In the genomic region with DNA sequence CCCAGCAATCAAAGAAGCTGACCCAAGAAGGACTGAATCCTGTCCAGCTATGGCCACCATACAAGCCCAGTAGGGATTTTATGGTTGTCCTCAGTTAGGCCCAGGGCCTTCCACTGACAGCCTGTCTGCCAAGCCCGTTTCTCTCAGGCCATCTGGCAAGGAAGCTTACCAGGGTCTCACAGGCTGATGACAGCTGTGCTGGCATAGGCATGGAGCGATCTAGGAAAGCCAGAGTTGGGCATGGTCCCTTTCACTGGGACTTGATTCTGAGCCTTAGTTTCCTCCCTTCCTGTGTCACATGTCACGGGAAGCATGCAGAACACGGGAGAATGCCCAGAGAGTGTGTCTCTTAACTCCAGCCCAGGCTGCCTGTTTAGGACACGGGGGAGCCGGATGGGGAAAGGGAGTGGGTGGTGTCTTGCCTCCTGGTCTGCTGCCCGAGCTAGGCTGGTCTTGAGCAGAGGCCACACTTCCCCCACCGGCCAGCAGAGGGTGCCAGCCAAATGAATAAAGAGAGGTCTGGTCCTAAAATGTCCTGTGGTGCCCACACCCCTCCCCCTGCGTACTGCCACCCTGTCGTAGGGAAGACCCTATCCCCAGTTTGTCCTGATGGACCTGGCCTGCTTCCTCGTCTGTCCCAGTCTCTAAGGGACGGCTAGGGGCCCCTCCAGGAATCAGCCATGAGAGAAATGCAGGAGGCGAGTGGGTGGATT, we compare ENCODE assay signal across 8 mouse cellular contexts. TPM values are rescaled to one million over a fixed set of nuclear protein-coding genes. Genes with fewer than 3 reads are reported as not detected.
DNase-seq lines count a peak whose midpoint lies in the region.

No protein-coding gene starts in this region.

- H3K27ac ChIP-seq in hindbrain, embryonic 10.5 days: no peak overlapping the region

- H3K4me3 ChIP-seq in hindbrain, embryonic 10.5 days: no peak overlapping the region

- WGBS in hindbrain, embryonic 10.5 days: 37% methylated on average over 13 of the region's 13 CpGs

- H3K4me1 ChIP-seq in hindbrain, embryonic 10.5 days (replicated peaks): peaks cover 77% of the 10 kb centered on the region

- H3K36me3 ChIP-seq in hindbrain, embryonic 10.5 days: peaks cover 55% of the 10 kb centered on the region

- no peaks in the 10 kb centered on the region for H3K27me3 ChIP-seq in hindbrain, embryonic 10.5 days (ENCODE audit: insufficient read depth, poor library complexity, severe bottlenecking)

- DNase-seq in Muller cell, postnatal 12 days (ENCODE audit: inconsistent ontology term): peak; percentile 93
- peak; percentile 34 for DNase-seq in c-Kit-positive CD71-positive TER-119-positive erythroid progenitor cells, embryonic 14.5 days (ENCODE audit: low spot score)
- peak; percentile 57 for DNase-seq in forelimb bud, embryonic 11.5 days (ENCODE audit: low read depth, low spot score)
- peak; percentile 79 for DNase-seq in hindbrain, embryonic 10.5 days (ENCODE audit: low spot score)
- DNase-seq in layer of hippocampus, postnatal 10 days (ENCODE audit: low spot score in 2 of 2): peak; percentile 81 to 86
- peak; percentile 66 for DNase-seq in lung, postnatal 25 days (ENCODE audit: low spot score)
- DNase-seq in right cerebral cortex, adult 18-20 months: peak; percentile 68
- DNase-seq in T-cell, adult 2 months (ENCODE audit: low spot score): no peak

- H3K9me3 ChIP-seq in hindbrain, embryonic 10.5 days: no peaks in the 10 kb centered on the region

RNA-seq across cellular contexts. Expression of a gene that starts 29.5 kb away (rescaled TPM):
- 2.9 and 3.3 TPM in 2 replicates for polyA plus RNA-seq in hindbrain, embryonic 10.5 days (2016; fragmentation: Nextera tagmentation; extraction: Ambion mirVana)
- total RNA-seq in layer of hippocampus, postnatal 10 days (2021): 10 to 100 TPM; 29.4 to 33.9 TPM

RNA-seq across cellular contexts. Expression of a gene that starts 29.8 kb away (rescaled TPM):
- 76.9 and 82.1 TPM in 2 replicates for polyA plus RNA-seq in hindbrain, embryonic 10.5 days (2016; fragmentation: Nextera tagmentation; extraction: Ambion mirVana)
- total RNA-seq in layer of hippocampus, postnatal 10 days (2021): 100 to 1,000 TPM; 113 to 119 TPM
